Mouse (Mus musculus) brain, embryonic 14.5 days (tissue): ENCODE results near the gene Ptger1. TPM values are rescaled to one million over a fixed set of nuclear protein-coding genes. Genes with fewer than 3 reads are reported as not detected.

Experiments
- DNase-seq: peaks from one replicate; pipeline ENCODE4 v3.0.0-alpha.2; 2011; ENCODE audit warnings: low read depth
- CTCF ChIP-seq: fragments of 200-500 bp; IDR thresholded peaks from 2 replicates; pipeline ENCODE4 v1.5.1; 2012; ENCODE audit warnings: inconsistent platforms, mild to moderate bottlenecking, moderate library complexity, borderline replicate concordance; ENCODE audit not compliant: insufficient read depth, insufficient read length; ENCODE audit errors: extremely low read depth
- POLR2A ChIP-seq: fragments of 200-500 bp; IDR thresholded peaks from 2 replicates; pipeline ENCODE4 v1.6.1; 2012; ENCODE audit warnings: mild to moderate bottlenecking, inconsistent platforms, borderline replicate concordance; ENCODE audit not compliant: poor library complexity, insufficient read depth, insufficient read length, severe bottlenecking; ENCODE audit errors: extremely low read depth
- polyA plus RNA-seq: library from polyadenylated mRNA; depleted of rRNA; stranded (reverse); fragments of >200 nt; gene quantifications from 2 replicates; pipeline ENCODE4 v1.2.3, GENCODE M21; 2012; rRNA removed

Gene Ptger1
- polyA plus RNA-seq, 1 experiment, result 1.4 TPM

DNA sequence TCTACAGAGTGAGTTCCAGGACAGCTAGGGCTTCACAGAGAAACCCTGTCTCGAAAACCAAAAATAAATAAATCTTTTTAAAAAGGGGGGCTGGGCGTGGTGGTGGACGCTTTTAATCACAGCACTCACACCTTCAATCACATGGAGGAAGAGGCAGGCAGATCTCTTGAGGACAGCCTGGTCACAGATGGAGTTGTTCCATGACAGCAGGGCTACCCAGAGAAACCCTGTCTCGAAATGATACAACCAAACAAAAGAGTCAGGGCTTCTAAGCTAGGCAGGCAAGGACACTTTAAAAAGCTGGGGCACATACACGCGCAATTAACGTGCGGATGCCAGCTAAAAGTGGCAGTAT, 48.2 kb downstream of the Ptger1 start:
- no peak for TF ChIP-seq POLR2A
- no peak for TF ChIP-seq CTCF
- DNase-seq, result no peak

DNA sequence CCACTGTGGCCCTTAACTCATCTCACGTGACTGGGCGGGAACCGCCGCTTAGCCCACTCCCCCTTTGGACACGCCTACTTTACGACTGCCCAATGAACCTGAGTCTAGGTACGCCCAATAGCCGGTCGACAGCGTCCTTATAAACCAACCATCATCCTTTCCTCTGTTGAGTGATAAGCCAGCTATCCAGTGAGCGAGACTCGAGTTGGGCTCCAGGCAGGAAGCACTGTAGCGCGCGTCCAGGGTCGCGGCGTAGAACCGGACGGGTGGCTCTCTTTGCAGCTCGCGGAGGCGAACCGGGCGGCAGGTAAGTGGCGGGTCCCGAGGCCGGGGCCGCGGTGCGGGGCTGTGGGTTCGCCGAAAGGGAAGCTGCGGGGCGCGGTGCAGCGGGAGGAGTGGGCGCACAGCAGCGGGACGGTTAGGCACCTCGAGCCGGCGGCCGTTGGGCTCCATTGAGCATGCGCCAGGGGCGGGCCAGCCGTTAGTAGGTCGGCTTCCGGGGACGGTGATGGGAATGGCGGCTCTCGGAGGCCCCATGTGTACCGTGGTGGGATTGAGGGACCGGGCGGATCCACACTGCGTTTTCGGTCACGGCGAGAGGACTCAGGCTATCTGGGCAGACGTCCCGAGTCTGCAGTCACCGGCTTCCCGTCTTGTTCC, 48.7 kb downstream of the Ptger1 start, which contains the start of gene Ddx39:
Gene Ddx39 (plus strand): TSS at position 147 of the 660 bp plus-strand sequence.
- DNase-seq, result peak; percentile 99
- TF ChIP-seq CTCF (no peak), POLR2A (peak; percentile 68)

DNA sequence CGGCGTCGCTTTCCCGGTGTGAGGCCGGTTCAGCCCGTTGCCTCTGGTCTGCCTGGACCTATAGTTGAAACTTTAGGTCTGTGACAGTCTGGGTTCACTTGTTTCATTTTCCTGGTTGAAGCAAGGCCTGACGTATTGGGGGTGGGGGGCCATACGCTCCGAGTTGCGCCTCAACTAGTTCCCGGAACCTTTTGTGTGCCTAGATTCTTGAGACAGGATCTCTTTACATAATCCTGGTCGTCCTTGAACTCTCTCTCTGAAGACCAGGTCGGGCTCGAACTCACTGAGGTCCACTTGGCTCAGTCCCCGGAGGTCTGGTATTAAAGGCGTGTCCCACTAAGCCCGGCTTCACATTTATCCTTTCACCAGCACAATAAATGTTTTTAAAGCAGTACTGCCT, 49.3 kb downstream of the Ptger1 start:
- TF ChIP-seq CTCF, result no peak
- no peak for TF ChIP-seq POLR2A
- no peak for DNase-seq

DNA sequence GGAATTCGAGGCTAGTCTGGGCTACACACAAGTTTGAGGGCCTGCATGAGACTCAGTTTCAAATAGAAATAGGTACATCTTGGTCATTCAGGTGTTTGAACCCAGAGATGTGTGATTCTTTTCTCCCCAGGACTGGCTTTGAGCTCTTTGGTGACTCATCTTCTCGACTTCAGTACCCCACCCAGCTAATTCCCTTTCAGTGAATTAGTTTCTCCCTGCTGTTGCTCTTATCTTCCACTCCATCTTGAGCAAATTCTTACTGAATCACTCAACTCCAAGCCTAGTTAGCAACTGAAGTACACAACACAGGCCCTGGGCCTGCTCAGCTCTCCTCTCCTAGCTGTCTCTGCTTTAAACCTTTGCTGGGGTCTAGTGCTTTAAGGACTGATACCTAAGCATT, 50.1 kb downstream of the Ptger1 start:
- TF ChIP-seq CTCF, result no peak
- no peak for TF ChIP-seq POLR2A
- no peak for DNase-seq

DNA sequence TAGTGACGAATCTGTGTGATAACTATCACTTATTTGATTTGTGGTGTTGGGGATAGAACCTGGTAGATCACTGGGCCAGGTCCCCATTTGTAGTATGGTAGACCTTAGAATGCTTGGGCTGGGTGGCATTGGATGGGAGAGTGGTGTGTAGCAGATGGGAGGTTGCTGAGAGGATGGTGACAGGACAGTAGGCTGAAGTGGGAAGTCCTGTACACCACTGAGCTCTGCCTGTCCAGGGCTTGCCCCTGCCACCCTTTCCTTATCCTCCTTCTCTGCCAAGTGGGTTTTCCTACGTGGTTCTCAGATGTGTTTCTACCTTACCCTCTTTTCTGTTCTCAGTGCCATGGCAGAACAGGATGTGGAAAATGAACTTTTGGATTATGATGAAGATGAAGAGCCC, 52.6 kb downstream of the Ptger1 start:
- no peak for TF ChIP-seq CTCF
- no peak for TF ChIP-seq POLR2A
- no peak for DNase-seq

DNA sequence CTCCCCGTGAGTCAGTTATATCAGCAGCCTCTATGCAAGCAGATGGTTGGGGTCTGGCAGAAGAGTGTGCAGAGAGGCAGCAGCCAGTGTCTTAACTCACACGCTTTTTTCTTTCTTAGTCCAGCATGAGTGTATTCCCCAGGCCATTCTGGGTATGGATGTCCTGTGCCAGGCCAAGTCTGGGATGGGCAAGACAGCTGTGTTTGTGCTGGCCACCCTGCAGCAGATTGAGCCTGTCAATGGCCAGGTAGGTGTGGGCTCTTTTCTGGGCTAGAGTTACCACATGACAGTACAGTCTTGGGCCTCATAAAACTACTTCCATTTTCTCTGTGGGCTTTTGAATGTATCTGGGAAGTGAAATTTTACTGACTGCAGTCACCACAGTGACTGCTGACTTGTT, 53.2 kb downstream of the Ptger1 start:
- no peak for DNase-seq
- TF ChIP-seq POLR2A (no peak), CTCF (no peak)

DNA sequence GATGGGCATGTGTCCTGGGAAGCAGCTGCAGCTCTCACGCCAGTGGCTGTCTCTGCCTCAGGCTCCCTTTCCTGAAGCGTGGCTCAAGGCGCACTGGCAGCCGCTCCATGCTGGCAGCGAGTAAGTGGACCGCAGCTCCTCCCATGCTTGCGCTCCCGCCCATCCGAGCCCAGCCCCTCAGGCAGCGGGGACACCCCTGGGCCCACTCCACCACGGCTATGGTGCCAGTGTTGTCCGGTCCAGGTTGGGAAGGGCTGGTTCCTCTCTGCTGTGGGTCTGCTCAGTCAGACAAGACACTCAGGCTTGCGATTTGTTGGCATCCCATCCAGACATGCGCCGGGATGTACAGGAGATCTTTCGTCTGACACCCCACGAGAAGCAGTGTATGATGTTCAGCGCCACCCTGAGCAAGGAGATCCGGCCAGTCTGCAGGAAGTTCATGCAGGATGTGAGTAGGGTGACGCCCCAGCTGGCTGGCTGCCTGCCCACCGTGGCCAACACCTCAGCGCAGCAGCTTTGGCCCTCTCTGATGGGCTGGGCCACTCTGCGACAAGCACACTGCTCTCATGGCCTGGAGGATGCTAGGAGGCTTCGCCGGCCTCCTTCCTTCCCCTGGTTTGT, 55.0 kb downstream of the Ptger1 start:
- DNase-seq, result no peak
- TF ChIP-seq CTCF (no peak), POLR2A (no peak)

Other genes with a start within 250 kb of the Ptger1 start
- 138 and 160 TPM in 2 replicates for gene Scoc, start 208.3 kb upstream of the Ptger1 start, polyA plus RNA-seq
- 0.10 and 0.15 TPM in 2 replicates for gene Olfr370, start 130.9 kb upstream of the Ptger1 start, polyA plus RNA-seq
- gene Ndufb7, start 100.0 kb upstream of the Ptger1 start, polyA plus RNA-seq, result 294 and 383 TPM in 2 replicates
- 913 and 1,191 TPM in 2 replicates for gene Tecr, start 58.7 kb upstream of the Ptger1 start, polyA plus RNA-seq
- gene Dnajb1, start 58.5 kb upstream of the Ptger1 start, polyA plus RNA-seq, result 35.1 and 38.0 TPM in 2 replicates
- gene Gipc1, start 14.0 kb upstream of the Ptger1 start, polyA plus RNA-seq, result 91.4 and 105 TPM in 2 replicates
- 65.5 and 74.6 TPM in 2 replicates for gene Pkn1, start 32.5 kb downstream of the Ptger1 start, polyA plus RNA-seq
- gene Ddx39, start 48.5 kb downstream of the Ptger1 start, polyA plus RNA-seq, result 74.5 and 98.3 TPM in 2 replicates
- 16.0 and 21.3 TPM in 2 replicates for gene Adgre5, start 74.6 kb downstream of the Ptger1 start, polyA plus RNA-seq
- gene Adgrl1, start 233.4 kb downstream of the Ptger1 start, polyA plus RNA-seq, result 237 and 327 TPM in 2 replicates